Mouse (Mus musculus): ENCODE results near the gene Ttf1.

- TF ChIP-seq FLI1 (IDR thresholded peaks at IDR 0.05; ENCODE audit: low read length) (no peak), GATA1 (IDR thresholded peaks at IDR 0.05; ENCODE audit: borderline replicate concordance, low read length) (no peak)
Observed at GRCm38 (mm10) chr2:29018680-29019079, 41.4 kb upstream of the Ttf1 start.
